8 mouse cellular contexts compared by ENCODE assay signal in the genomic region with DNA sequence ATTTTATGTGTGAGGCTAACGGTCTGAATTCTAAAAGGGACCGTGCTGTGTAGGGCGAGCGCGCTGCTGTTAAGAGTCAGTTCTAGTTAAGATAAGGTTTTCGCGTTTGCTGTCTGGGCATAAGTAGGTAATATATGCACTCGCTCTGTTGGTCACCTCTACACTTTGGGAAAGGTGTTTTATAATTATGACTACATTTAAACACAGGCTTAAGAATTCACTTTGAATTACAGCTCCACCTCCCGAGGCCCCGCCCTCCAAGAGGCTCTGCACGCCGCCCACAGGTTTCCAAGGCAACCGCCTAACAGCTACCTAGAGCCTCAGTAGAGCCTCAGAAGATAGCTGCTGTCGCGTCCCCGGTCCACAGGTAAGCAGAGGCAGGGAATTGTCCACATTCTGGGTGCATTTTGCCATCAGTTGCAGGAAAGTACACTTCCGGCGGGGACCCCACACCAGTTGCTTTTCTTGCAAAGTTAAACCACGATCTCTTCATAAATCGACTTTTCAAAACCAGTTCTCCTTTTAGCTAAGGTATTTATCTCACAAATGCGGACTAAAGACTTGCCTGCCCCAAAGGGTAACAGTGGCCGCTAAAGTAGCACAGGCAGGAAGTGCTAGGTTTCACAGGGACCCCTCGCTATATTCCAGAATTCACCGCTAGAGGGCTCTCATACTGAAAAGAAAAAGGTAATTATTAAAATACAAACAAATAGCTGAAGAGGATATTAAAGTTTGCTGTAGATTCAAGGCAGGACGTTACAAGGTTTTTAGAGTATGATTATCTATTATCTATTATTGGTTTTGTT. TPM values are rescaled to one million over a fixed set of nuclear protein-coding genes. Genes with fewer than 3 reads are reported as not detected.
A peak's percentile ranks its signal among the peaks of the same experiment; 100 is the strongest.
DNase-seq lines count a peak whose midpoint lies in the region; ATAC-seq lines count a peak whose summit lies in the region.

TSS of gene Ak9 (plus strand) at position 342 of the 806 bp plus-strand sequence.

- DNase-seq in adipocyte (ENCODE audit: low spot score) = peak; percentile 89
- DNase-seq in embryo, embryonic 10 days (ENCODE audit: low spot score) = peak; percentile 91
- peak; percentile 80 for DNase-seq in gastrocnemius, postnatal 10 days
- DNase-seq in induced T-regulatory cell, adult 2 months (ENCODE audit: low read depth) = peak; percentile 98
- peak; percentile 62 to 89 for DNase-seq in left cerebral cortex, adult 8-10 months (ENCODE audit: low spot score in 2 of 2)
- DNase-seq in right cerebral cortex, adult 18-20 months = peak; percentile 93
- peak; percentile 39 for DNase-seq in urinary bladder, adult 2 months (ENCODE audit: low spot score)

- peak; percentile 88 for ATAC-seq in megakaryocyte, adult 5-6 weeks (ENCODE audit: poor library complexity, severe bottlenecking)

RNA-seq across cellular contexts. Expression of gene Ak9, which starts in this region (rescaled TPM):
- not detected for total RNA-seq in gastrocnemius, postnatal 10 days (2021)
- total RNA-seq in left cerebral cortex, adult 8-10 months (2022) = under 1 TPM; 0.07 to 0.28 (median 0.10) TPM
- not detected in 2 replicates for total RNA-seq in megakaryocyte, adult 5-6 weeks (2015)
- 0.07 TPM in 1 of 2 replicates, not detected in the other for total RNA-seq in megakaryocyte, adult 5-6 weeks (2017)
- polyA plus RNA-seq in urinary bladder, adult 2 months (2012; rRNA removed) = 0.01 TPM in 1 of 2 replicates, not detected in the other

Comparison
In these comparisons a context has a peak if more than half of its experiments do, and no peak if none do; other contexts are left out.
1. Peak in every context shown above with its lines: DNase-seq and ATAC-seq.
2. Peak in DNase-seq in gastrocnemius, postnatal 10 days; RNA of the gene not detected or under 1 TPM.
3. Peak in DNase-seq in left cerebral cortex, adult 8-10 months; RNA of the gene not detected or under 1 TPM.
4. Peak in ATAC-seq in megakaryocyte, adult 5-6 weeks; RNA of the gene not detected or under 1 TPM.
5. Peak in DNase-seq in urinary bladder, adult 2 months; RNA of the gene not detected or under 1 TPM.
6. DNase-seq: peak in every context shown above with its lines; median percentile 98 in induced T-regulatory cell, adult 2 months; 93 in right cerebral cortex, adult 18-20 months; 91 in embryo, embryonic 10 days; 89 in adipocyte; 80 in gastrocnemius, postnatal 10 days; 76 in left cerebral cortex, adult 8-10 months; 39 in urinary bladder, adult 2 months.